Mouse (Mus musculus) ES-Bruce4 (cell line): ENCODE measurements around the gene Olfr655. TPM values are rescaled to one million over a fixed set of nuclear protein-coding genes. Genes with fewer than 3 reads are reported as not detected.

Experiments used
- H3K27ac ChIP-seq: 2 replicates; pipeline ENCODE4 v1.5.1; 2012; ENCODE audit warnings: low read length, inconsistent platforms; ENCODE audit not compliant: insufficient read depth
- H3K27me3 ChIP-seq: 2 replicates; pipeline ENCODE4 v1.6.1; 2012; ENCODE audit warnings: mild to moderate bottlenecking, low read length, inconsistent platforms; ENCODE audit not compliant: control insufficient read depth, poor library complexity, insufficient read depth, severe bottlenecking
- H3K36me3 ChIP-seq: 2 replicates; pipeline ENCODE4 v1.6.1; 2012; ENCODE audit warnings: inconsistent platforms, mild to moderate bottlenecking, low read length, moderate library complexity; ENCODE audit not compliant: control insufficient read depth, poor library complexity, insufficient read depth, severe bottlenecking
- H3K4me1 ChIP-seq: one replicate; pipeline ENCODE4 v1.8.1; 2011; ENCODE audit warnings: low read length; ENCODE audit not compliant: control insufficient read depth, insufficient read depth
- H3K4me3 ChIP-seq: 2 replicates; pipeline ENCODE4 v1.5.1; 2011; ENCODE audit warnings: low read depth, mild to moderate bottlenecking, low read length
- H3K9ac ChIP-seq: 2 replicates; pipeline ENCODE4 v1.6.1; 2012; ENCODE audit warnings: low read depth, mild to moderate bottlenecking, inconsistent platforms; ENCODE audit not compliant: poor library complexity, severe bottlenecking
- H3K9me3 ChIP-seq: replicated peaks from 2 replicates; pipeline ENCODE4 v1.6.1; 2012; ENCODE audit warnings: mild to moderate bottlenecking, low read length, inconsistent platforms; ENCODE audit not compliant: control insufficient read depth, poor library complexity, insufficient read depth, severe bottlenecking
- CTCF ChIP-seq: IDR thresholded peaks from one replicate; pipeline ENCODE4 v1.8.1; 2011; ENCODE audit warnings: low read depth, low read length
- EP300 ChIP-seq: IDR thresholded peaks from 2 replicates; pipeline ENCODE4 v1.6.1; 2011; ENCODE audit warnings: low read depth, low read length; ENCODE audit not compliant: insufficient read depth
- POLR2A ChIP-seq: IDR thresholded peaks from one replicate; pipeline ENCODE4 v1.8.1; 2011; ENCODE audit warnings: low read length; ENCODE audit not compliant: insufficient read depth
- polyA plus RNA-seq: library from polyadenylated mRNA; stranded (reverse); fragments of >200 nt; gene quantifications from 2 replicates; pipeline ENCODE4 v1.2.4, GENCODE M21; 2011; ENCODE audit warnings: low read depth; ENCODE audit not compliant: missing spikeins, insufficient read depth, insufficient read length

The Olfr655 gene
- polyA plus RNA-seq: not detected in 2 replicates

DNA sequence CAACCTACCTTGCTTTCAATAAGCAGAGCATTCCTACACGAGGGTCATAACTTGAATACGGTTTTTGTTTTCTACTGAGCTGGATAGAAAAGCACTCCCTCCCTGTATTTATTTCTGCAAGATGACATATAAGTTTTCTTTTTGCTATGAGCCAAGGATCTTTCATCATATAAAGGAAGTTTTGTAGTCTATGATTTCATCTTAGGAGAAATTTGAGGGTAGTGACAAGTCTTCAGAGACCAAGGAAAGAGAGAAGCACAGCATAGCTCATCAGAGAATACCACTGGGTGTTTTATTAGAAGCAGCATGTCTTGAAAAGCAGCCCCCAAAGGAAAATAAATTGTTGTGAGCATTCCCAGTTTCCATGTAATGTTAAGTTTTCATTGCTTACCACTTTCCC, at the start of gene Olfr655:
Olfr655 (minus strand) TSS at position 101 of the 400 bp plus-strand sequence.
- H3K27ac ChIP-seq: no peak within 1 kb of the TSS

DNA sequence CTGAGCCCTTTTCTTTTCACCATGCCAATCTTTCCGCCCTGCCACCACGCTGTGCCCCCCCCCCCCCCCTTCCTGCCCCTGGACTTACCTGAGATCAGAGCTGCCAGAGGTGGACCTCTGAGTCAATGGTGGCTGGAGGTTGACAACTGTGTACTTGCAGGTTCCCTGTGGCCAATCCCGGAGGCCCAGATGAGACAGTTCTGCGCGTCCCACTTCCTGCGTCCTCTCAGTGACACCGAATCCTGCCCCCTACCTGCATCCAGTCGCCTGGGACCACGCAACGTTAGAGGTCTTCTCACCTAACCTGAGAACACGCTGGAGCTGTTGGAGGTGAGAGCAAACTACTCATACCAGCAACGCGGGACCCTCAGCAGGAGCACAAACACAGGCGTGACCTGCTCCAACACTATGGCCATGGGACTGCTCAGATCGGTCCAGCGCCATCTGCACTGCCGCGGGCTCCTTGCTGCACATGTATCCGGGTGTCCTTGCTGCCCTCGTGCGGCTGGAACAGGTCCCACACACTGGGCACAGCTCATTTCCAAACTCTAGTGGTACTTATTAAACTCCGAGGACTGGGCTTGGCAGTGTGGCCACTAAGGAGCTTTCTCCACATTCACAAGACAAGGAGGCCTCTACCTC, 45.4 kb upstream of the Olfr655 start, which contains the start of gene Olfr658:
Olfr658 (minus strand) TSS at position 465 of the 642 bp plus-strand sequence.
- Histone ChIP-seq H3K27ac (no peak within 1 kb of the TSS), H3K9ac (no peak within 1 kb of the TSS), H3K4me3 (peak within 1 kb of the TSS; percentile 53), H3K9me3 (no peaks in the 10 kb centered on the region), H3K36me3 (no peaks in the 10 kb centered on the region), H3K4me1 (no peaks in the 10 kb centered on the region), H3K27me3 (no peaks in the 10 kb centered on the region)
- TF ChIP-seq CTCF (peak; percentile 68), EP300 (no peak), POLR2A (no peak)

More for the DNA sequence above, at the start of gene Olfr655:
- no peaks in the 10 kb centered on the region for H3K27me3 ChIP-seq
- no peak within 1 kb of the TSS for H3K4me3 ChIP-seq
- H3K36me3 ChIP-seq: no peaks in the 10 kb centered on the region
- TF ChIP-seq EP300 (no peak), POLR2A (no peak), CTCF (no peak)
- H3K4me1 ChIP-seq: no peaks in the 10 kb centered on the region
- no peak within 1 kb of the TSS for H3K9ac ChIP-seq
- H3K9me3 ChIP-seq: no peaks in the 10 kb centered on the region

DNA sequence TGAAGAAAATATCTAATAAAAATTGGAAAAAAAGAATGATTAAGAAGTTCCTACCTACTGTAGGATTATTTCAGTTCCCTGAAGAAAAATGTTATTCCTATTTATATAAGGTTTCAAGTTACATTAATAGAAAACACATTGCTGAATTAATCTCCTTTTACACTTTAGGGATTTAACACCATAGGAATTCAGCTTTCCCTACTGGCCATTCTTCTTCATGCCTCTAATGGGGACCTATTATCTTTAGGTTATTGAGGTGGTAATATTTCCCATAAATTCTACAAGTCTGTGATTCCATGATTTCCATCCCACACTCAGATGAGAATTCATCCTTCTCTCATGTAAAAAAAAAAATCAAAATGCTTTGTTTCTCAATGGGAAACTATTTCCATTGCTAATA, 22.9 kb upstream of the Olfr655 start, which contains the start of gene Olfr657:
Olfr657 (plus strand) TSS at position 301 of the 400 bp plus-strand sequence.
- Histone ChIP-seq H3K4me3 (no peak within 1 kb of the TSS), H3K4me1 (no peaks in the 10 kb centered on the region), H3K9me3 (no peaks in the 10 kb centered on the region), H3K27me3 (no peaks in the 10 kb centered on the region), H3K9ac (no peak within 1 kb of the TSS), H3K27ac (no peak within 1 kb of the TSS), H3K36me3 (no peaks in the 10 kb centered on the region)
- TF ChIP-seq POLR2A (no peak), CTCF (no peak), EP300 (no peak)

DNA sequence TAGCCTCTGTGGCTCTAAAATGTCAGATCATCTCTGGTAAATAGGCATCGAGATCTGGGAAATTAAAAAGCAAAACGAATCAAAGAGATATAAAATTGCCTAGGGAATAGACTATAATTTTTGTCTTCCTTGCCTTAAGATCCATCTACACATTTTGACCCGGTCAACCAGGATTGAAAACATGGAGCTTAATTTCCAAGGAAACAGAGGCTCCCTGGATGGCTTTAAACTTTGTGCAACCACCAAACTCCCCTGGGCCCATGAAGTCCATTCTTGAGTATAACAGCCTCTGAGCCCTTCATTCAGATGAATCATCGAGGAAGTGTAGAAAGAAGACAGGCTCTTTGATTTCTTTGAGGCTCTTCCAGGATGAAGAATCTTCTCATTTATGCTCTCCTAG, 12.1 kb upstream of the Olfr655 start, which contains the start of gene Olfr656:
Olfr656 (plus strand) TSS at position 301 of the 400 bp plus-strand sequence.
- Histone ChIP-seq H3K9me3 (no peaks in the 10 kb centered on the region), H3K36me3 (no peaks in the 10 kb centered on the region), H3K4me3 (no peak within 1 kb of the TSS), H3K4me1 (no peaks in the 10 kb centered on the region), H3K9ac (no peak within 1 kb of the TSS), H3K27ac (no peak within 1 kb of the TSS), H3K27me3 (no peaks in the 10 kb centered on the region)
- TF ChIP-seq POLR2A (no peak), CTCF (no peak), EP300 (no peak)

DNA sequence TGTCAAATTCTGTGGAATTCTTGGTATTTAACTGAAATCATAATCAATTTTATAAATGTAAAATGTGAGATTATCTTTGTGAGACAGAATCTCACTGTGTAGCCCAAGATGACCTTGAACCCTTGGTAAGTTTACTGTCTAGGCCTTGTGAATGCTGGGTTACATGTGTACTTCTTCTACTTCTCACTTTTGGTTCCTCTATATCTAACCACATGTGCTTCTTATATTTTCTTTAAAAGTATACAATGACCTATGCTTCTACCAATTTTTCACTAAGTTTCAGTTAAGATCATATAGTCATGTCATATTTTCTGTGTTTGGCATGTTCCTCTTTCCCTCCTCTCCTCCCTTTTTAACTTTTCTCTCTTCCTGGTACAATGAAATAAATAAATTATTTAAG, 3.1 kb upstream of the Olfr655 start:
- Histone ChIP-seq H3K27me3 (no peaks in the 10 kb centered on the region), H3K9me3 (no peaks in the 10 kb centered on the region), H3K9ac (no peak overlapping the region), H3K4me3 (no peak overlapping the region), H3K36me3 (no peaks in the 10 kb centered on the region), H3K27ac (no peak overlapping the region), H3K4me1 (no peaks in the 10 kb centered on the region)
- TF ChIP-seq EP300 (no peak), CTCF (no peak)

DNA sequence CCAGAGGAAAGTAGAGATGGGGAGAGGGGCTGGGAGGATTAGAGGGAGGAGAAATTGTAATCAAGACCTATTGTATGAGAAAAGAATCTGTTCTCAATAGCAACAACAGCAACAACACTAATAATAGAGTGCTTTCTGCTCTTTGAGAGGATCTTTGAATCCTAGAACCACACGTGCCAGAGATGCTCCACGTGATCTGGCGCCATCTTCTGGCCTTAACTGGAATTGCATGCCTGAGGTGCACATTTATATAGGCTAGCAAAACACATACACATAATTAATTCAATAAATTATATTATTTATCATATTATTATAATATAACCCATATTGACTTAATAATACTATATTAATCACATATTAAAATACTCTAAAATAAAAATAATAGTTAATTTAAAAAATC, 1.6 kb upstream of the Olfr655 start:
- no peaks in the 10 kb centered on the region for H3K27me3 ChIP-seq
- TF ChIP-seq CTCF: peak; percentile 79
- TF ChIP-seq EP300: no peak
- no peak for TF ChIP-seq POLR2A
- no peaks in the 10 kb centered on the region for H3K4me1 ChIP-seq
- H3K36me3 ChIP-seq: no peaks in the 10 kb centered on the region
- no peak overlapping the region for H3K9ac ChIP-seq
- no peak overlapping the region for H3K4me3 ChIP-seq
- H3K27ac ChIP-seq: no peak overlapping the region
- no peaks in the 10 kb centered on the region for H3K9me3 ChIP-seq
